30 mouse cellular contexts compared by ENCODE assay signal in the genomic region with DNA sequence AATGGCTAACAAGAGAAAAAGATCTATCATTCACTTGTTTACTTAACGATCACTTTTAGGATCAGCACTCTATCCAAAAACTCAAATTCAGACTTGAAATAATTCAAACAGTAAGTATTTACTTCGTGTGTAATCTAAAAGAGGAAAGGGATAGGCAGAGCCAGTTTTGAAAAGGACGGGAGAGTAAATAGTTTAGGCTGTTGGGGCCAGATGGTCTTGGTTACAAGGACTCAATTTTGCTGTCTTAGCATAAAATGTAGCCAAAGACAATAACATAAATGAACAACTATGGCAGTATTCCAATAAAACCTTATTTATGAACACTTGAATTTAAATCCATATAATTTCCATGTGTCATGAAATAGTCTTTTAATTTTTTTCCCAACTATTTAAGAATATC. TPM values are rescaled to one million over a fixed set of nuclear protein-coding genes. Genes with fewer than 3 reads are reported as not detected.
DNase-seq lines count a peak whose midpoint lies in the region; ATAC-seq and TF ChIP-seq lines count a peak whose summit lies in the region.
"Had no signal": no experiment of that assay in that cellular context is flagged by ENCODE, and none has a peak within 500 bp of the region (broad histone marks: within the 10 kb centered on the region; RNA-seq: fewer than 3 reads in every experiment).

No protein-coding gene starts in this region.

- H3K36me3 ChIP-seq in embryonic facial prominence, embryonic 14.5 days (ENCODE audit: control insufficient read depth, insufficient read depth, low read length): no peaks in the 10 kb centered on the region
- no peaks in the 10 kb centered on the region for H3K36me3 ChIP-seq in embryonic facial prominence, embryonic 10.5 days (replicated peaks)
- H3K36me3 ChIP-seq in kidney, postnatal 0 days (ENCODE audit: insufficient read depth, low read length): no peaks in the 10 kb centered on the region
- H3K36me3 ChIP-seq in lung, embryonic 14.5 days (ENCODE audit: insufficient read depth): no peaks in the 10 kb centered on the region
- H3K36me3 ChIP-seq: embryonic facial prominence, embryonic 12.5 days; embryonic facial prominence, embryonic 15.5 days; forebrain, embryonic 10.5 days; forebrain, embryonic 12.5 days; G1E had no signal

- H3K27me3 ChIP-seq in embryonic facial prominence, embryonic 14.5 days (replicated peaks; ENCODE audit: control insufficient read depth, insufficient read depth, low read length): no peaks in the 10 kb centered on the region
- 0 out of 2 replicates have a peak, but pooled peaks cover 3% of the 10 kb centered on the region for H3K27me3 ChIP-seq in embryonic facial prominence, embryonic 10.5 days (replicated peaks; ENCODE audit: low read depth, poor library complexity, severe bottlenecking)
- H3K27me3 ChIP-seq in kidney, postnatal 0 days (ENCODE audit: insufficient read depth, low read length): no peaks in the 10 kb centered on the region
- H3K27me3 ChIP-seq in lung, embryonic 14.5 days (ENCODE audit: insufficient read depth, low read length): no peaks in the 10 kb centered on the region
- H3K27me3 ChIP-seq: CH12.LX; embryonic facial prominence, embryonic 12.5 days; embryonic facial prominence, embryonic 15.5 days; forebrain, embryonic 12.5 days; Patski had no signal

- H3K27ac ChIP-seq in embryonic facial prominence, embryonic 14.5 days (replicated peaks; ENCODE audit: low read depth, low read length): no peak overlapping the region
- H3K27ac ChIP-seq in embryonic facial prominence, embryonic 10.5 days (replicated peaks): no peak overlapping the region
- H3K27ac ChIP-seq in kidney, postnatal 0 days: no peak overlapping the region
- no peak overlapping the region for H3K27ac ChIP-seq in lung, embryonic 14.5 days (ENCODE audit: low read depth)
- H3K27ac ChIP-seq: embryonic facial prominence, embryonic 12.5 days; embryonic facial prominence, embryonic 15.5 days; forebrain, embryonic 10.5 days; forebrain, embryonic 12.5 days had no signal

- ATAC-seq in embryonic facial prominence, embryonic 14.5 days (ENCODE audit: low read depth): no peak
- ATAC-seq in kidney, postnatal 0 days (replicated peaks; ENCODE audit: low FRiP score, low read depth): no peak
- ATAC-seq in lung, embryonic 14.5 days (ENCODE audit: insufficient read depth): peak; percentile 70; the same call in 1 of the 2 replicates
- ATAC-seq: activated CD4-positive, CD25-positive, alpha-beta regulatory T cell, adult 4 months; CD4-positive, CD25-positive, alpha-beta regulatory T cell, adult 4 months; forebrain, embryonic 14.5 days; forebrain, embryonic 16.5 days; Patski had no signal

- no peak overlapping the region for H3K4me3 ChIP-seq in embryonic facial prominence, embryonic 14.5 days (ENCODE audit: low read depth, low read length)
- no peak overlapping the region for H3K4me3 ChIP-seq in embryonic facial prominence, embryonic 10.5 days
- H3K4me3 ChIP-seq in kidney, postnatal 0 days (replicated peaks; ENCODE audit: low read depth, low read length): no peak overlapping the region
- no peak overlapping the region for H3K4me3 ChIP-seq in lung, embryonic 14.5 days (ENCODE audit: low read depth, low read length)
- H3K4me3 ChIP-seq: embryonic facial prominence, embryonic 12.5 days; embryonic facial prominence, embryonic 15.5 days; erythroblast, embryonic 14.5 days; forebrain, embryonic 10.5 days; forebrain, embryonic 12.5 days had no signal

- WGBS in embryonic facial prominence, embryonic 14.5 days: 34% methylated on average over 3 of the region's 3 CpGs
- WGBS in embryonic facial prominence, embryonic 10.5 days: 77% methylated on average over 3 of the region's 3 CpGs
- WGBS in kidney, postnatal 0 days: 56% methylated on average over 3 of the region's 3 CpGs
- 37% methylated on average over 3 of the region's 3 CpGs for WGBS in lung, embryonic 14.5 days

- no peak overlapping the region for H3K4me2 ChIP-seq in embryonic facial prominence, embryonic 14.5 days (ENCODE audit: low read depth, low read length)
- no peak overlapping the region for H3K4me2 ChIP-seq in kidney, postnatal 0 days (ENCODE audit: low read length)
- no peak overlapping the region for H3K4me2 ChIP-seq in lung, embryonic 14.5 days
- H3K4me2 ChIP-seq: embryonic facial prominence, embryonic 12.5 days; embryonic facial prominence, embryonic 15.5 days; forebrain, embryonic 12.5 days had no signal

- H3K9me3 ChIP-seq in embryonic facial prominence, embryonic 14.5 days (ENCODE audit: control insufficient read depth, low read length): no peaks in the 10 kb centered on the region
- no peaks in the 10 kb centered on the region for H3K9me3 ChIP-seq in embryonic facial prominence, embryonic 10.5 days
- H3K9me3 ChIP-seq in kidney, postnatal 0 days (replicated peaks; ENCODE audit: low read length): no peaks in the 10 kb centered on the region
- no peaks in the 10 kb centered on the region for H3K9me3 ChIP-seq in lung, embryonic 14.5 days (ENCODE audit: low read depth, low read length)
- H3K9me3 ChIP-seq: embryonic facial prominence, embryonic 12.5 days; embryonic facial prominence, embryonic 15.5 days; forebrain, embryonic 10.5 days; forebrain, embryonic 12.5 days; G1E had no signal

- H3K4me1 ChIP-seq in embryonic facial prominence, embryonic 14.5 days (ENCODE audit: control insufficient read depth, insufficient read depth, low read length): peaks cover 45% of the 10 kb centered on the region
- H3K4me1 ChIP-seq in embryonic facial prominence, embryonic 10.5 days: peaks cover 71% of the 10 kb centered on the region
- peaks cover 14% of the 10 kb centered on the region for H3K4me1 ChIP-seq in kidney, postnatal 0 days (replicated peaks; ENCODE audit: insufficient read depth, low read length)
- H3K4me1 ChIP-seq in lung, embryonic 14.5 days (ENCODE audit: insufficient read depth): peaks cover 17% of the 10 kb centered on the region

- H3K9ac ChIP-seq in embryonic facial prominence, embryonic 14.5 days (ENCODE audit: low read depth, low read length): no peak overlapping the region
- no peak overlapping the region for H3K9ac ChIP-seq in kidney, postnatal 0 days (ENCODE audit: low read depth, low read length)
- H3K9ac ChIP-seq in lung, embryonic 14.5 days: no peak overlapping the region
- H3K9ac ChIP-seq: embryonic facial prominence, embryonic 12.5 days; embryonic facial prominence, embryonic 15.5 days; forebrain, embryonic 12.5 days had no signal

- TF ChIP-seq CTCF in kidney, postnatal 0 days (IDR thresholded peaks at IDR 0.05; ENCODE audit: low read depth): no peak
- no peak for TF ChIP-seq CTCF in lung, embryonic 14.5 days (IDR thresholded peaks at IDR 0.05; ENCODE audit: low read depth)

- DNase-seq in embryonic facial prominence, embryonic 14.5 days (ENCODE audit: low spot score): peak; percentile 79
- no peak for DNase-seq in embryonic facial prominence, embryonic 10.5 days (ENCODE audit: low spot score)
- DNase-seq in kidney, postnatal 0 days (ENCODE audit: low spot score): peak; percentile 76
- no peak for DNase-seq in kidney, postnatal 10 days
- peak; percentile 71 for DNase-seq in lung, embryonic 14.5 days
- no peak for DNase-seq in lung, postnatal 25 days (ENCODE audit: low spot score)
- peak; percentile 21 for DNase-seq in brain, adult 2 months (ENCODE audit: low read depth, low spot score)
- DNase-seq: adrenal gland, adult 8-10 months; adrenal gland, postnatal 14 days; adrenal gland, postnatal 36 days; B cell, adult 2 months; cerebellum, adult 11 months; cerebellum, adult 18-20 months; cerebellum, adult 8-10 months; cerebellum, adult 9-11 months; cerebellum, postnatal 14 days; cerebellum, postnatal 36 days; embryo, embryonic 11 days had no signal

RNA-seq across cellular contexts. Expression of a gene that starts 57.7 kb away (rescaled TPM):
- 29.4 and 35.2 TPM in 2 replicates for polyA plus RNA-seq in embryonic facial prominence, embryonic 14.5 days (2014; fragmentation: Nextera tagmentation; extraction: Ambion mirVana)
- polyA plus RNA-seq in embryonic facial prominence, embryonic 10.5 days (2016; fragmentation: Nextera tagmentation; extraction: Ambion mirVana): 45.6 and 50.0 TPM in 2 replicates
- polyA plus RNA-seq in kidney, postnatal 0 days (2015; fragmentation: Nextera tagmentation; extraction: Ambion mirVana): 7.5 and 8.6 TPM in 2 replicates
- polyA plus RNA-seq in lung, embryonic 14.5 days (2014; fragmentation: Nextera tagmentation; extraction: Ambion mirVana): 25.8 and 27.3 TPM in 2 replicates

Comparison
In these comparisons a context has a peak if more than half of its experiments do, and no peak if none do; other contexts are left out.
1. DNase-seq: peak in embryonic facial prominence, embryonic 14.5 days (single experiment), kidney, postnatal 0 days (single experiment), lung, embryonic 14.5 days (single experiment) and brain, adult 2 months (single experiment); none in embryonic facial prominence, embryonic 10.5 days (single experiment), kidney, postnatal 10 days (single experiment) and lung, postnatal 25 days (single experiment).